Mouse (Mus musculus): ENCODE data around the gene Cd28.

DNA sequence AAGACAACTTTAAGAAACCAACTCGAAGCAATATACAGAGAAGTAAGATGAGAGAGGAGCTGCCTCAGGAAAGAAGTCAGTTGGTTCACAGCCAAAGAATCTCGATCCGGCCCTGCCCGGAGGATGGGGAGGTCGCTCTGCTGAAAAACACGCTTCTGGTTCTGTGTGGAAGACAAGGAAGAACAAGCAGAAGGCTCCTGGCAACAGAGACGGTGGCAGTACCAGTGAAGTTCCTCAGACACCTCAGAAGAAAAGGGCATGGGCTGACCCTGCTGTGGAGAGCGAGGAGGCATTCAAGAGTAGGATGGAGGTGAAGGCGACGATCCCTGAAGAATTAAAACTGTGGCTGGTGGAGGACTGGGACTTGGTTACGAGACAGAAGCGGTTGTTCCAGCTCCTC, 92.6 kb downstream of the Cd28 start:
- TF ChIP-seq CTCF (IDR thresholded peaks at IDR 0.05; ENCODE audit: borderline replicate concordance, insufficient read depth, low read length) (no peak), POLR2A (IDR thresholded peaks at IDR 0.05; ENCODE audit: low read depth, low read length) (no peak)
